Mouse (Mus musculus) bone marrow macrophage, adult 2 months (primary cell): ENCODE measurements around the gene Plekha7. TPM values are rescaled to one million over a fixed set of nuclear protein-coding genes. Genes with fewer than 3 reads are reported as not detected.

Source experiments
- H3K27ac ChIP-seq: 2 replicates; pipeline ENCODE4 v1.5.1; 2012; ENCODE audit warnings: low read depth, low read length; ENCODE audit not compliant: insufficient read depth
- H3K4me1 ChIP-seq: 2 replicates; pipeline ENCODE4 v1.6.1; 2012; ENCODE audit warnings: low read length; ENCODE audit not compliant: control insufficient read depth, insufficient read depth
- H3K4me3 ChIP-seq: 2 replicates; pipeline ENCODE4 v1.5.1; 2012; ENCODE audit warnings: mild to moderate bottlenecking, low read length, moderate library complexity; ENCODE audit not compliant: insufficient read depth
- CTCF ChIP-seq: IDR thresholded peaks from 2 replicates; pipeline ENCODE4 v1.5.1; 2012; ENCODE audit warnings: low read depth, mild to moderate bottlenecking, low read length, moderate library complexity
- POLR2A ChIP-seq: IDR thresholded peaks from 2 replicates; pipeline ENCODE4 v1.6.1; 2012; ENCODE audit warnings: mild to moderate bottlenecking, low read depth, low read length, borderline replicate concordance
- polyA plus RNA-seq: library from polyadenylated mRNA; stranded (reverse); fragments of >200 nt; gene quantifications from 2 replicates; pipeline ENCODE4 v1.2.4, GENCODE M21; 2012; ENCODE audit not compliant: missing spikeins, insufficient read depth, insufficient read length

Plekha7 gene
- 1.1 TPM in 1 of 2 replicates, not detected in the other for polyA plus RNA-seq

DNA sequence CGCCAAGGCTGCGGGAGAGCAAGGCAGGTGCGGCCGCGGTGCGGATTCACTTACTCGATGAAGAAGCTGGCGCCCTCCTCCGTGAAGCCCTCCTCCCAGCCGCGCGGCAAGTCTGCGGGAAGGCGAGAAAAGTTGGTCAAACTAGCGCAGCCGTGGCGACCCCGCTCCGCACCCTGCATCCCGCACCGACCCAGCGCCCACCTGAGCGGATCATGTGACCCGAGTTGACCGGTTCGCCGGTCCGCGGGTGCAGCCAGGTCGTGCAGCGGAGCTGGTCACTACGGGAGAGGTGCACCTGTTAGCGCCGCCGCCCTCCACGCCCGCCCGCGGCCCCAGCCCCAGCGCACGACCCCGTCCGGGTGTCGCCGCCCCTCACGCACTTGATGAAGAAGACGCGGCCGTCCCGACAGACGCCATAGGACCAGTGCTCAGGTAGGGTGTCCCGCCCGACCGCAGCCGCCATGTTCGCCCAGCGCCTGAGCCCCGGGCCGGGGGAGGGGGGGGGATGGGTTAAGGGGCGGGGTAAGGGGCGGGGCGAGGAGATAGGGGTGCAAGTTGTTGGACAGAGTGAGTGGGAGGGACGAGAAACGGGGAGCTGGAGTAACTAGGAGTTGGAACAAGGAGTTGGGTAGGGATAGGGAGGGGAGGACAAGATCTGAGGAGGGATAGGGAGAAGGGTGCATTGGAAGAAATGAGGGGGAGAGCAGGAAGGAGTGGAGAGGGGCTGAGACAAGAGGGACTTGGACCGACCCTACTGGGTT is at the start of gene Plekha7:
TSS of gene Plekha7 (minus strand) at position 506 of the 761 bp plus-strand sequence.
- peak within 1 kb of the TSS; percentile 73 for H3K4me3 ChIP-seq
- H3K27ac ChIP-seq = no peak within 1 kb of the TSS

DNA sequence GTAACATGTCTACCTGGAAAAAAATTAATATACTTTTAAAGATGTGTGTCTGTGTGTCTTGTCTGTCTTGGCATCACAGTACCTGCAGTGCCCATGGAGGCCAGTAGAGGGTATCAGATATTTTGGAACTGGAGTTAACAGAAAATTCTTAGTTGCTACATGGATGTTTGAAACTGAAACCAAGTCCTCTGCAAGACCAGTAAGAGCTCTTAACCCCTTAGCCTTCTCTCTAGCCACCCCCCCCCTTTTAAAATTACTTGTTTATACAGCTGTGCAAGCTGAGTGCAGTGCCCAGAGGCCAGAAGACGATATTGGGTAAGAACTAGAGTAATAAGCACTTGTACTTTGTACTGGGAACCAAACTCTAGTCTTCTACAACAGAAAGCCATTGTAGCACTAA is 28.1 kb upstream of the Plekha7 start:
- Histone ChIP-seq H3K4me1 (peaks cover 7% of the 10 kb centered on the region), H3K27ac (no peak overlapping the region; the same call in 1 of the 2 replicates), H3K4me3 (no peak overlapping the region)
- no peak for TF ChIP-seq POLR2A
- TF ChIP-seq CTCF = no peak

More for the DNA sequence above, at the start of gene Plekha7:
- TF ChIP-seq CTCF (no peak), POLR2A (no peak)
- H3K4me1 ChIP-seq = peaks cover 5% of the 10 kb centered on the region

- Histone ChIP-seq H3K4me3 (no peak overlapping the region), H3K4me1 (peaks cover 7% of the 10 kb centered on the region), H3K27ac (no peak overlapping the region)
- TF ChIP-seq CTCF (no peak), POLR2A (no peak)
Measured at GRCm38 (mm10) chr7:116335133-116335532, 27.0 kb upstream of the Plekha7 start.

- peak overlapping the region; percentile 42; the same call in 1 of the 2 replicates for H3K27ac ChIP-seq
- TF ChIP-seq CTCF = no peak
Measured at GRCm38 (mm10) chr7:116334669-116335038, 26.5 kb upstream of the Plekha7 start.

GRCm38 (mm10) chr7:116333713-116334668 is 25.8 kb upstream of the Plekha7 start, which contains the start of gene Rps13:
Gene Rps13, minus strand, starts transcription at chr7:116334195.
- H3K4me1 ChIP-seq = peaks cover 7% of the 10 kb centered on the region
- no peak for TF ChIP-seq CTCF
- no peak for TF ChIP-seq POLR2A
- H3K4me3 ChIP-seq = peak within 1 kb of the TSS; percentile 71
- H3K27ac ChIP-seq = peak within 1 kb of the TSS; percentile 48

More at GRCm38 (mm10) chr7:116334669-116335038, 26.5 kb upstream of the Plekha7 start:
- peaks cover 7% of the 10 kb centered on the region for H3K4me1 ChIP-seq
- H3K4me3 ChIP-seq = peak overlapping the region; percentile 71

DNA sequence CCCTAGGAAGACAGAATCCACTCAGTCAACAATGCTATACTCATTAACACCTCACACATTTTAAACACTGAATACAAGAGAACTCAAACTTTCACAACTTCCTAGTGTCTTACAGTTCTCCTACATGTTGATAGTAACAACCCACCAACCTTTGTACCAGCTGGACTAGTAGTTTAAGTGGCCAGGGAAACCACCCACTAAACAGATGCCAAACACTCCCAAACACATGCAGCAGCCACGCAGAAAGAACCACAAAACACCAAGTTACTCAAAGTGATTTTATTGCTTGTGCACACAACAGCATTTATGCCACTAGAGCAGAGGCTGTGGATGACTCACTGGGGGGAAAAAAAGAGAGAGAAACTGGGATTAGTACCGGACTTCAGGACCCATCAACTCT is 23.1 kb upstream of the Plekha7 start:
- TF ChIP-seq POLR2A (no peak), CTCF (no peak)

GRCm38 (mm10) chr7:116329858-116330257 is 21.7 kb upstream of the Plekha7 start:
- no peak for TF ChIP-seq CTCF
- TF ChIP-seq POLR2A = no peak
- peaks cover 4% of the 10 kb centered on the region; the same call in 1 of the 2 replicates for H3K4me1 ChIP-seq
- H3K27ac ChIP-seq = no peak overlapping the region
- no peak overlapping the region for H3K4me3 ChIP-seq

More for the DNA sequence above, 23.1 kb upstream of the Plekha7 start:
- peaks cover 4% of the 10 kb centered on the region; the same call in 1 of the 2 replicates for H3K4me1 ChIP-seq
- no peak overlapping the region for H3K4me3 ChIP-seq
- no peak overlapping the region for H3K27ac ChIP-seq

GRCm38 (mm10) chr7:116328777-116329176 is 20.6 kb upstream of the Plekha7 start:
- H3K4me1 ChIP-seq = peaks cover 4% of the 10 kb centered on the region; the same call in 1 of the 2 replicates
- TF ChIP-seq POLR2A (no peak), CTCF (no peak)
- H3K27ac ChIP-seq = no peak overlapping the region
- no peak overlapping the region for H3K4me3 ChIP-seq

DNA sequence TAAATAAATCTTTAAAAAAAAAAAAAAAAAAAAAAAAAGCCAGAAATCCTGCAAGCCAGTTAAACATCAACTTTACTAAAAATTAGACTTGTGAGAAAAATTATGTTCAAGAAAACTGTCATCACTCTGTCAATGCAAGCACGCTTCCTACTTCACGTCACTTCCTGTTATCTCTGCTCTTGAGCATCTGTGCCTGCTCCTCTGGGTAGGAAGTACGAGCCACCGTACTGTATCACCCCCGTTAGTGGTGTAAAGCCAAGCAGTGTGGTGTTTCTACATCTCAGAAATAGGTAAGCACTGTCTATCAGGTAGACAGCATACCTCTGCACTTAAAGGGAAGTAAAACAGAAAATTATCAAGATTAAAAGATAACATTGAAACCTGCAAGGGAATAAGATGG is 19.7 kb upstream of the Plekha7 start:
- Histone ChIP-seq H3K4me3 (no peak overlapping the region), H3K27ac (no peak overlapping the region), H3K4me1 (peaks cover 4% of the 10 kb centered on the region; the same call in 1 of the 2 replicates)
- no peak for TF ChIP-seq CTCF
- TF ChIP-seq POLR2A = no peak
